8 mouse cellular contexts compared by ENCODE assay signal in the genomic region with DNA sequence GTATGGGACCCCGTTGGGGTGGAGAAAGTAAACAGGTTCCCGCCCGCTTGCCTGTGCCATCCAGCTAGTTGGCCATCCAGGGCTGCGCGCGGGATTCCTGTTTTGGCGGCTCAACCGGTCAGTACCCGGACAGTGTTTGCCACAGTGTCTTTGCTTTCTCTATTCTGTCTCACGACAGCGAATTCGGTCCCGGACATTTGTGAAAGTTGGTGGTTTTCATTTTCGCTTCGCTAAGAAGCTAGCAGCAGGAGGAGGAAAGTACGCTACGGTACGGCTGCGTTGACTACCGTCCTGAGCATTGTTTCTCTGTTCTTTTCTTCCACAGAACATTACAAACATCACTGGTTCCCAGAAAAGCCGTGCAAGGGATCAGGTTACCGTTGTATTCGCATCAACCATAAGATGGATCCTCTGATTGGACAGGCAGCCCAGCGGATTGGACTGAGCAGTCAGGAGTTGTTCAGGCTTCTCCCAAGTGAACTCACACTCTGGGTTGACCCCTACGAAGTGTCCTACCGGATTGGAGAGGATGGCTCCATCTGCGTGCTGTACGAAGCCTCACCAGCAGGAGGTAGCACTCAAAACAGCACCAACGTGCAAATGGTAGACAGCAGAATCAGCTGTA. TPM values are rescaled to one million over a fixed set of nuclear protein-coding genes. Genes with fewer than 3 reads are reported as not detected.
DNase-seq lines count a peak whose midpoint lies in the region; ATAC-seq and TF ChIP-seq lines count a peak whose summit lies in the region.

No protein-coding gene starts in this region.

- ATAC-seq in embryonic facial prominence, embryonic 15.5 days (ENCODE audit: insufficient number of reproducible peaks, low FRiP score, low TSS enrichment, low read depth): no peak
- ATAC-seq in limb, embryonic 14.5 days (ENCODE audit: low FRiP score, low read depth): peak; percentile 32
- no peak for ATAC-seq in midbrain, embryonic 15.5 days (replicated peaks)

- no peaks in the 10 kb centered on the region for H3K27me3 ChIP-seq in embryonic facial prominence, embryonic 15.5 days
- H3K27me3 ChIP-seq in limb, embryonic 14.5 days (ENCODE audit: control insufficient read depth, insufficient read depth, low read length): no peaks in the 10 kb centered on the region
- H3K27me3 ChIP-seq in midbrain, embryonic 15.5 days (replicated peaks): no peaks in the 10 kb centered on the region

- TF ChIP-seq CTCF in bone marrow, adult 2 months (IDR thresholded peaks at IDR 0.05; ENCODE audit: control insufficient read depth, insufficient read depth, low read length): peak; percentile 40; the same call in 1 of the 2 replicates

- H3K9me3 ChIP-seq in embryonic facial prominence, embryonic 15.5 days (replicated peaks): no peaks in the 10 kb centered on the region
- no peaks in the 10 kb centered on the region for H3K9me3 ChIP-seq in limb, embryonic 14.5 days (ENCODE audit: control insufficient read depth, low read length)
- H3K9me3 ChIP-seq in midbrain, embryonic 15.5 days: no peaks in the 10 kb centered on the region

- TF ChIP-seq POLR2A in bone marrow, adult 2 months (IDR thresholded peaks at IDR 0.05; ENCODE audit: borderline replicate concordance, control insufficient read depth, low read depth, low read length): no peak
- TF ChIP-seq POLR2A in limb, embryonic 14.5 days (IDR thresholded peaks at IDR 0.05; ENCODE audit: borderline replicate concordance, extremely low read depth, insufficient read depth, insufficient read length): peak; percentile 43; the same call in 1 of the 2 replicates

- H3K4me1 ChIP-seq in bone marrow, adult 2 months (ENCODE audit: control insufficient read depth, insufficient read depth, low read length): no peaks in the 10 kb centered on the region; the same call in 1 of the 2 replicates
- peaks cover 12% of the 10 kb centered on the region for H3K4me1 ChIP-seq in embryonic facial prominence, embryonic 15.5 days
- H3K4me1 ChIP-seq in limb, embryonic 14.5 days (ENCODE audit: control insufficient read depth, insufficient read depth, low read length): peaks cover 25% of the 10 kb centered on the region
- peaks cover 31% of the 10 kb centered on the region for H3K4me1 ChIP-seq in midbrain, embryonic 15.5 days

- peak overlapping the region; percentile 85 for H3K9ac ChIP-seq in embryonic facial prominence, embryonic 15.5 days
- peak overlapping the region; percentile 99 for H3K9ac ChIP-seq in limb, embryonic 14.5 days (ENCODE audit: low read depth, low read length, severe bottlenecking)
- peak overlapping the region; percentile 98 for H3K9ac ChIP-seq in midbrain, embryonic 15.5 days

- peak; percentile 79 for DNase-seq in A20 (ENCODE audit: low read depth, low spot score)
- peak; percentile 83 to 85 for DNase-seq in heart, adult 9 months (ENCODE audit: low spot score in 2 of 2)
- DNase-seq in kidney, adult 9 months: peak; percentile 89
- DNase-seq in limb, embryonic 14.5 days (ENCODE audit: low spot score): peak; percentile 85
- DNase-seq in spleen, postnatal 10 days (ENCODE audit: low spot score in 2 of 2): peak; percentile 76 to 82

- H3K27ac ChIP-seq in bone marrow, adult 2 months (ENCODE audit: control insufficient read depth, insufficient read depth, low read depth, low read length, poor library complexity): peak overlapping the region; percentile 97
- peak overlapping the region; percentile 91 for H3K27ac ChIP-seq in embryonic facial prominence, embryonic 15.5 days (replicated peaks)
- H3K27ac ChIP-seq in limb, embryonic 14.5 days (replicated peaks; ENCODE audit: low read depth, low read length): peak overlapping the region; percentile 95
- H3K27ac ChIP-seq in midbrain, embryonic 15.5 days: peak overlapping the region; percentile 95

- H3K4me2 ChIP-seq in embryonic facial prominence, embryonic 15.5 days (replicated peaks): peak overlapping the region; percentile 43
- peak overlapping the region; percentile 47 for H3K4me2 ChIP-seq in limb, embryonic 14.5 days (replicated peaks; ENCODE audit: low read depth, low read length, severe bottlenecking)
- H3K4me2 ChIP-seq in midbrain, embryonic 15.5 days: peak overlapping the region; percentile 62

- WGBS in bone marrow, adult 2 months: under 1% methylated on average over 29 of the region's 29 CpGs
- under 1% methylated on average over 29 of the region's 29 CpGs for WGBS in embryonic facial prominence, embryonic 15.5 days
- under 1% methylated on average over 29 of the region's 29 CpGs for WGBS in limb, embryonic 14.5 days
- WGBS in midbrain, embryonic 15.5 days: under 1% methylated on average over 29 of the region's 29 CpGs

- H3K4me3 ChIP-seq in bone marrow, adult 2 months (replicated peaks; ENCODE audit: control insufficient read depth, low read depth, low read length): peak overlapping the region; percentile 81
- peak overlapping the region; percentile 85 for H3K4me3 ChIP-seq in embryonic facial prominence, embryonic 15.5 days (replicated peaks)
- peak overlapping the region; percentile 100 for H3K4me3 ChIP-seq in limb, embryonic 14.5 days (replicated peaks; ENCODE audit: low read length)
- peak overlapping the region; percentile 92 for H3K4me3 ChIP-seq in midbrain, embryonic 15.5 days

- H3K36me3 ChIP-seq in embryonic facial prominence, embryonic 15.5 days: peaks cover 19% of the 10 kb centered on the region; the same call in 1 of the 2 replicates
- H3K36me3 ChIP-seq in limb, embryonic 14.5 days (ENCODE audit: control insufficient read depth, insufficient read depth, low read length): peaks cover 32% of the 10 kb centered on the region
- H3K36me3 ChIP-seq in midbrain, embryonic 15.5 days (replicated peaks): no peaks in the 10 kb centered on the region

RNA-seq across cellular contexts. Expression of a gene that starts 1.3 kb away (rescaled TPM):
- polyA plus RNA-seq in bone marrow, adult 2 months (2011; ENCODE audit: insufficient read depth, insufficient read length, low replicate concordance, missing spikeins): 26.4 and 43.6 TPM in 2 replicates
- polyA plus RNA-seq in embryonic facial prominence, embryonic 15.5 days (2015; fragmentation: Nextera tagmentation; extraction: Ambion mirVana): 87.6 and 89.2 TPM in 2 replicates
- 41.8 and 43.7 TPM in 2 replicates for polyA plus RNA-seq in limb, embryonic 14.5 days (2012; rRNA removed)
- polyA plus RNA-seq in limb, embryonic 14.5 days (2014; fragmentation: Nextera tagmentation; extraction: Ambion mirVana): 107 and 110 TPM in 2 replicates
- 40.3 and 44.4 TPM in 2 replicates for polyA plus RNA-seq in midbrain, embryonic 15.5 days (2015; fragmentation: Nextera tagmentation; extraction: Ambion mirVana)
